Mouse (Mus musculus): ENCODE measurements at regions not wholly inside any gene's neighbourhood (a gene's known extent, or its start where the extent isn't known, plus 50 kb on each side); places are given as distances from the start of the nearest gene placed in this dataset.

- Histone ChIP-seq H3K36me3 (replicated peaks in 1 of 2; ENCODE audit: control insufficient read depth in 1 of 2, insufficient read depth in 1 of 2, low read length in 1 of 2) (no peaks in the 10 kb centered on the region), H3K9ac (ENCODE audit: insufficient read depth, low read depth) (no peak overlapping the region), H3K4me3 (replicated peaks in 1 of 3; ENCODE audit: low read depth in 2 of 3, low read length in 2 of 3, poor library complexity in 1 of 3) (no peak overlapping the region), H3K27me3 (replicated peaks) (peaks cover 8% of the 10 kb centered on the region), H3K4me1 (ENCODE audit: control insufficient read depth in 1 of 2, insufficient read depth in 2 of 2) (peaks cover 26 to 65% of the 10 kb centered on the region in 2 experiments), H3K79me2 (replicated peaks; ENCODE audit: control insufficient read depth, extremely low read depth, insufficient read depth, poor library complexity, severe bottlenecking) (no peaks in the 10 kb centered on the region), H3K4me2 (ENCODE audit: insufficient read depth, low read depth, poor library complexity, severe bottlenecking) (no peak overlapping the region), H3K9me3 (replicated peaks; ENCODE audit: low read length) (no peaks in the 10 kb centered on the region), H3K27ac (ENCODE audit: insufficient read depth, low read depth) (no peak overlapping the region)
- in situ Hi-C loops (cut with MboI; ENCODE audit: low pct_ligation_motif_present, low pct_unique_long_range_greater_than_20kb, low sequenced_read_pairs) (loop anchor here (5.0 kb wide), 1 partner anchor 94 kb away; no protein-coding TSS in a partner anchor), dilution Hi-C loops (cut with MboI; ENCODE audit: extremely low pct_ligation_motif_present, extremely low pct_unique_long_range_greater_than_20kb, low sequenced_read_pairs) (no loop called here)
- DNase-seq (ENCODE audit: extremely low read depth): no peak
- no peak for TF ChIP-seq NRF1 (IDR thresholded peaks at IDR 0.05; ENCODE audit: low read depth, low read length)
- 0 out of 2 replicates have a peak, but pooled peaks have one; percentile 21 for TF ChIP-seq BHLHE40 (IDR thresholded peaks at IDR 0.05; ENCODE audit: low read depth, low read length)
- no peak for TF ChIP-seq SIN3A (IDR thresholded peaks at IDR 0.05; ENCODE audit: low read length)
- TF ChIP-seq ZKSCAN1 (IDR thresholded peaks at IDR 0.05; ENCODE audit: borderline replicate concordance, low read depth, low read length): no peak
- no peak for TF ChIP-seq JUND (conservative IDR thresholded peaks at IDR 0.05; ENCODE audit: low read depth, low read length)
- no peak for TF ChIP-seq RCOR1 (conservative IDR thresholded peaks at IDR 0.05; ENCODE audit: low read depth, low read length)
- TF ChIP-seq HCFC1 (IDR thresholded peaks at IDR 0.05; ENCODE audit: low read depth, low read length): no peak
- no peak for TF ChIP-seq POLR2A (IDR thresholded peaks at IDR 0.05; ENCODE audit: low read depth, low read length)
- no peak for TF ChIP-seq GABPA (IDR thresholded peaks at IDR 0.05; ENCODE audit: insufficient replicate concordance, low read depth, low read length)
- no peak for TF ChIP-seq POLR2AphosphoS2 (IDR thresholded peaks at IDR 0.05; ENCODE audit: low read depth, low read length)
- TF ChIP-seq ETS1 (conservative IDR thresholded peaks at IDR 0.05; ENCODE audit: low read depth, low read length): peak; percentile 46; the same call in 1 of the 2 replicates
- TF ChIP-seq EP300 (IDR thresholded peaks at IDR 0.05; ENCODE audit: low read length): peak; percentile 61; the same call in 1 of the 2 replicates
These were observed 216.3 kb upstream of the Id2 start for GRCm38 (mm10) chr12:25313212-25313611.

GRCm38 (mm10) chr12:25312390-25312789 is 215.4 kb upstream of the Id2 start:
- in situ Hi-C loops (cut with MboI; ENCODE audit: low pct_ligation_motif_present, low pct_unique_long_range_greater_than_20kb, low sequenced_read_pairs): loop anchor here (5.0 kb wide), 1 partner anchor 95 kb away; no protein-coding TSS in a partner anchor
- TF ChIP-seq JUN (IDR thresholded peaks at IDR 0.05; ENCODE audit: insufficient read depth, low read depth, low read length) (no peak), MAX (IDR thresholded peaks at IDR 0.05; ENCODE audit: low read length) (no peak), E2F4 (IDR thresholded peaks at IDR 0.05; ENCODE audit: insufficient replicate concordance, low read depth, low read length) (no peak), ZKSCAN1 (IDR thresholded peaks at IDR 0.05; ENCODE audit: borderline replicate concordance, low read depth, low read length) (no peak), ELF1 (IDR thresholded peaks at IDR 0.05; ENCODE audit: low read depth, low read length) (no peak), USF2 (conservative IDR thresholded peaks at IDR 0.05; ENCODE audit: low read depth, low read length) (no peak), CHD1 (IDR thresholded peaks at IDR 0.05; ENCODE audit: low read depth, low read length) (no peak), IRF4 (IDR thresholded peaks at IDR 0.05; ENCODE audit: low read depth, low read length) (no peak), HCFC1 (IDR thresholded peaks at IDR 0.05; ENCODE audit: low read depth, low read length) (no peak), BHLHE40 (IDR thresholded peaks at IDR 0.05; ENCODE audit: low read depth, low read length) (no peak), MXI1 (IDR thresholded peaks at IDR 0.05; ENCODE audit: low read depth, low read length) (no peak), SMC3 (IDR thresholded peaks at IDR 0.05; ENCODE audit: low read depth, low read length) (no peak), NRF1 (IDR thresholded peaks at IDR 0.05; ENCODE audit: low read depth, low read length) (no peak), TCF12 (IDR thresholded peaks at IDR 0.05; ENCODE audit: low read depth, low read length) (no peak), CHD2 (IDR thresholded peaks at IDR 0.05; ENCODE audit: low read length) (no peak), MAFK (IDR thresholded peaks at IDR 0.05; ENCODE audit: insufficient replicate concordance, low read length) (no peak), RAD21 (IDR thresholded peaks at IDR 0.05; ENCODE audit: low read depth, low read length) (no peak), USF1 (IDR thresholded peaks at IDR 0.05; ENCODE audit: low read depth, low read length) (no peak), CTCF (conservative IDR thresholded peaks at IDR 0.05 in 1 of 2, IDR thresholded peaks at IDR 0.05 in 1 of 2; ENCODE audit: low read depth in 2 of 2, low read length in 2 of 2) (no peak), UBTF (IDR thresholded peaks at IDR 0.05; ENCODE audit: low read depth, low read length) (no peak)
- Histone ChIP-seq H3K9me3 (replicated peaks; ENCODE audit: low read length) (no peaks in the 10 kb centered on the region), H3K36me3 (replicated peaks in 1 of 2; ENCODE audit: control insufficient read depth in 1 of 2, insufficient read depth in 1 of 2, low read length in 1 of 2) (no peaks in the 10 kb centered on the region), H3K4me3 (replicated peaks in 1 of 3; ENCODE audit: low read depth in 2 of 3, low read length in 2 of 3, poor library complexity in 1 of 3) (no peak overlapping the region), H3K4me1 (ENCODE audit: control insufficient read depth in 1 of 2, insufficient read depth in 2 of 2) (peaks cover 26 to 69% of the 10 kb centered on the region in 2 experiments), H3K27me3 (replicated peaks) (peaks cover 11% of the 10 kb centered on the region), H3K9ac (ENCODE audit: insufficient read depth, low read depth) (no peak overlapping the region), H3K4me2 (ENCODE audit: insufficient read depth, low read depth, poor library complexity, severe bottlenecking) (no peak overlapping the region), H3K79me2 (replicated peaks; ENCODE audit: control insufficient read depth, extremely low read depth, insufficient read depth, poor library complexity, severe bottlenecking) (no peaks in the 10 kb centered on the region), H3K27ac (ENCODE audit: insufficient read depth, low read depth) (no peak overlapping the region)
- dilution Hi-C loops (cut with MboI; ENCODE audit: extremely low pct_ligation_motif_present, extremely low pct_unique_long_range_greater_than_20kb, low sequenced_read_pairs): no loop called here
- no peak for DNase-seq (ENCODE audit: extremely low read depth)
